Mouse (Mus musculus): ENCODE results near the gene H3f3a.
"Not testable (repeated sequence)": the region's sequence is repeated elsewhere in the genome, so short reads cannot be mapped to it uniquely, and the experiment has no call there.

H3f3a gene

GRCm38 (mm10) chr1:180813885-180814740, at the start of gene H3f3a:
H3f3a (minus strand) TSS chr1:180813943.
- peak; percentile 87 to 93 for DNase-seq

- DNase-seq, result no peak
Observed at GRCm38 (mm10) chr1:180860030-180860429, 46.3 kb upstream of the H3f3a start.

- DNase-seq, result no peak
Observed at GRCm38 (mm10) chr1:180858763-180859162, 45.0 kb upstream of the H3f3a start.

- DNase-seq, result peak; percentile 100
Observed at GRCm38 (mm10) chr1:180850316-180851270, 36.9 kb upstream of the H3f3a start, which contains the start of gene Sde2. Sde2 (plus strand) TSS chr1:180851127.

GRCm38 (mm10) chr1:180849701-180850301, 36.1 kb upstream of the H3f3a start:
- peak in 1 of 2 experiments; percentile 31 for DNase-seq

GRCm38 (mm10) chr1:180848511-180849241, 34.9 kb upstream of the H3f3a start:
- peak; percentile 39 to 66 for DNase-seq

- DNase-seq, result peak; percentile 75 to 87
Observed at GRCm38 (mm10) chr1:180848114-180848510, 34.4 kb upstream of the H3f3a start.

GRCm38 (mm10) chr1:180841561-180842300, 28.0 kb upstream of the H3f3a start:
- no peak for DNase-seq

GRCm38 (mm10) chr1:180839201-180839910, 25.6 kb upstream of the H3f3a start:
- DNase-seq, result no peak

GRCm38 (mm10) chr1:180838014-180838413, 24.3 kb upstream of the H3f3a start:
- peak in 1 of 2 experiments; percentile 20 for DNase-seq

- no peak for DNase-seq
Observed at GRCm38 (mm10) chr1:180837186-180837585, 23.4 kb upstream of the H3f3a start.

GRCm38 (mm10) chr1:180836467-180836866, 22.7 kb upstream of the H3f3a start:
- not testable (repeated sequence) for DNase-seq

GRCm38 (mm10) chr1:180835273-180836015, 21.7 kb upstream of the H3f3a start:
- no peak for DNase-seq

GRCm38 (mm10) chr1:180830588-180831346, 17.0 kb upstream of the H3f3a start:
- DNase-seq, result no peak

GRCm38 (mm10) chr1:180830175-180830574, 16.4 kb upstream of the H3f3a start:
- peak; percentile 17 to 40 for DNase-seq

GRCm38 (mm10) chr1:180829775-180830174, 16.0 kb upstream of the H3f3a start:
- no peak for DNase-seq

- no peak for DNase-seq
Observed at GRCm38 (mm10) chr1:180826634-180827033, 12.9 kb upstream of the H3f3a start.

- peak in 1 of 2 experiments; percentile 49 for DNase-seq
Observed at GRCm38 (mm10) chr1:180824721-180825120, 11.0 kb upstream of the H3f3a start.

GRCm38 (mm10) chr1:180823716-180824115, 10.0 kb upstream of the H3f3a start:
- no peak for DNase-seq

Measured in kidney, postnatal 4 days (tissue).